11 mouse cellular contexts compared by ENCODE assay signal in the genomic region with DNA sequence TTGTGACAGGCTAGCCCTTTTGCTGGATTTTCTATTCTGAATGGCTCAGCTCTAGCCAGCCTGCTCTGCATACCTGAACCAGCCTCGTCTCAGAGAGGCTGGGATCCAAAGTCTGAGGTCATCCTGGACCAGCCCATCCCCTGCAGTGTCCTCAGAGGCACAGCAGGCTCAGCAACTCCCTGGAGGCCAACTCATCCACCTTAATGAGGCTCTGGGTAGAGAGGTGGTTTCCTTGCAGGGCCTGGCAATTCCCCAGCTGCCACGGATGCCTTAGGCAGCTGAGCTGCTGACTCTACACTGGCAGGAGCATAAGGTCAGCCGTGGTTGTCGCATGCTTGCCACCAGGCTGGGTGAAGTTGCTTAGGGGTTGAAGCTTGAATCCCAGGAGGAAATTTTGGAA. TPM values are rescaled to one million over a fixed set of nuclear protein-coding genes. Genes with fewer than 3 reads are reported as not detected.
DNase-seq lines count a peak whose midpoint lies in the region; ATAC-seq lines count a peak whose summit lies in the region.
"Had no signal": no experiment of that assay in that cellular context is flagged by ENCODE, and none has a peak within 500 bp of the region (broad histone marks: within the 10 kb centered on the region; RNA-seq: fewer than 3 reads in every experiment).

No protein-coding gene starts in this region.

- no peak overlapping the region for H3K4me3 ChIP-seq in hindbrain, embryonic 13.5 days
- no peak overlapping the region for H3K4me3 ChIP-seq in hindbrain, embryonic 11.5 days (ENCODE audit: low read depth, low read length)
- H3K4me3 ChIP-seq: left cerebral cortex, adult 2 months had no signal

- no peak overlapping the region for H3K9ac ChIP-seq in hindbrain, embryonic 13.5 days
- H3K9ac ChIP-seq in hindbrain, embryonic 11.5 days (ENCODE audit: low read depth, low read length): no peak overlapping the region
- H3K9ac ChIP-seq: lung, embryonic 14.5 days had no signal

- no peaks in the 10 kb centered on the region for H3K36me3 ChIP-seq in hindbrain, embryonic 13.5 days
- H3K36me3 ChIP-seq in hindbrain, embryonic 11.5 days (ENCODE audit: control insufficient read depth, insufficient read depth, low read length): no peaks in the 10 kb centered on the region

- 44% methylated on average over 4 of the region's 4 CpGs for WGBS in hindbrain, embryonic 13.5 days
- WGBS in hindbrain, embryonic 11.5 days: 46% methylated on average over 4 of the region's 4 CpGs

- peaks cover 21% of the 10 kb centered on the region for H3K4me1 ChIP-seq in hindbrain, embryonic 13.5 days (replicated peaks)
- H3K4me1 ChIP-seq in hindbrain, embryonic 11.5 days (replicated peaks; ENCODE audit: control insufficient read depth, insufficient read depth, low read length): no peaks in the 10 kb centered on the region

- no peak for ATAC-seq in hindbrain, embryonic 13.5 days (ENCODE audit: low FRiP score)
- ATAC-seq in hindbrain, embryonic 11.5 days (ENCODE audit: low FRiP score): no peak

- no peaks in the 10 kb centered on the region for H3K27me3 ChIP-seq in hindbrain, embryonic 13.5 days
- H3K27me3 ChIP-seq in hindbrain, embryonic 11.5 days (ENCODE audit: control insufficient read depth, insufficient read depth, low read length): no peaks in the 10 kb centered on the region

- no peaks in the 10 kb centered on the region for H3K9me3 ChIP-seq in hindbrain, embryonic 13.5 days
- no peaks in the 10 kb centered on the region for H3K9me3 ChIP-seq in hindbrain, embryonic 11.5 days (ENCODE audit: control insufficient read depth, low read length)

- H3K4me2 ChIP-seq in hindbrain, embryonic 13.5 days: no peak overlapping the region
- H3K4me2 ChIP-seq in hindbrain, embryonic 11.5 days (replicated peaks; ENCODE audit: low read depth, low read length): no peak overlapping the region
- H3K4me2 ChIP-seq: lung, embryonic 14.5 days had no signal

- DNase-seq in hindbrain, embryonic 11.5 days (ENCODE audit: low spot score): no peak
- peak; percentile 65 for DNase-seq in MN1 (ENCODE audit: low spot score)
- peak; percentile 37 for DNase-seq in cerebellum, adult 8-10 months
- peak; percentile 53 to 66 for DNase-seq in gastrocnemius, postnatal 36 days
- DNase-seq in embryo, embryonic 10.5 days (ENCODE audit: low spot score): no peak
- DNase-seq in lung, adult 18-20 months: no peak
- no peak for DNase-seq in urinary bladder, postnatal 25 days (ENCODE audit: low spot score)
- DNase-seq: lung, embryonic 14.5 days; retina, postnatal 1 day had no signal

- intact Hi-C loops in gastrocnemius, postnatal 36 days (cut with DNase I): loop anchor here (2.0 kb wide), 1 partner anchor 15 kb away; no protein-coding TSS in a partner anchor

- H3K27ac ChIP-seq in hindbrain, embryonic 13.5 days: 0 out of 2 replicates have a peak overlapping the region, but pooled peaks have one; percentile 18
- no peak overlapping the region for H3K27ac ChIP-seq in hindbrain, embryonic 11.5 days (ENCODE audit: low read depth, low read length)
- H3K27ac ChIP-seq: left cerebral cortex, adult 2 months had no signal

RNA-seq across cellular contexts. Expression of gene Reep1, which starts 16.2 kb away (rescaled TPM):
- polyA plus RNA-seq in hindbrain, embryonic 13.5 days (2015; fragmentation: Nextera tagmentation; extraction: Ambion mirVana): 247 and 259 TPM in 2 replicates
- 75.3 and 87.5 TPM in 2 replicates for polyA plus RNA-seq in hindbrain, embryonic 11.5 days (2014; fragmentation: Nextera tagmentation; extraction: Ambion mirVana)
- total RNA-seq in gastrocnemius, postnatal 36 days (2021): 10 to 100 TPM; 70.7 to 77.8 TPM

Comparison
In these comparisons a context has a peak if more than half of its experiments do, and no peak if none do; other contexts are left out.
1. DNase-seq: peak in MN1 (single experiment), cerebellum, adult 8-10 months (single experiment) and gastrocnemius, postnatal 36 days (2 of 2); none in hindbrain, embryonic 11.5 days (single experiment), embryo, embryonic 10.5 days (single experiment), lung, adult 18-20 months (0 of 2) and urinary bladder, postnatal 25 days (single experiment).